Mouse (Mus musculus) layer of hippocampus, postnatal 25 days (tissue): ENCODE data around the gene D930020B18Rik. TPM values are rescaled to one million over a fixed set of nuclear protein-coding genes. Genes with fewer than 3 reads are reported as not detected.
A peak's percentile ranks its signal among the peaks of the same experiment; 100 is the strongest.

ENCODE experiments used
- DNase-seq, 2 experiments: peaks; one replicate each; pipeline ENCODE4 v3.0.0; 2022; ENCODE audit warnings: mixed read lengths in 2 of 2, low spot score in 1 of 2; ENCODE audit errors: extremely low spot score in 1 of 2
- total RNA-seq, 2 experiments: library from RNA; stranded (reverse); gene quantifications; 2 replicates each; pipeline ENCODE4 v1.2.3; 2021

The D930020B18Rik gene
- total RNA-seq, 2 experiments from 2014 or later, result 0.27 to 0.52 TPM

- DNase-seq, result peak in 1 of 2 experiments; percentile 54
These were observed 60.2 kb downstream of the D930020B18Rik start for GRCm38 (mm10) chr10:121701296-121702248.

- no peak for DNase-seq
These were observed 62.2 kb downstream of the D930020B18Rik start for GRCm38 (mm10) chr10:121703619-121704018.

GRCm38 (mm10) chr10:121704871-121705270 lies 63.5 kb downstream of the D930020B18Rik start:
- no peak for DNase-seq

DNA sequence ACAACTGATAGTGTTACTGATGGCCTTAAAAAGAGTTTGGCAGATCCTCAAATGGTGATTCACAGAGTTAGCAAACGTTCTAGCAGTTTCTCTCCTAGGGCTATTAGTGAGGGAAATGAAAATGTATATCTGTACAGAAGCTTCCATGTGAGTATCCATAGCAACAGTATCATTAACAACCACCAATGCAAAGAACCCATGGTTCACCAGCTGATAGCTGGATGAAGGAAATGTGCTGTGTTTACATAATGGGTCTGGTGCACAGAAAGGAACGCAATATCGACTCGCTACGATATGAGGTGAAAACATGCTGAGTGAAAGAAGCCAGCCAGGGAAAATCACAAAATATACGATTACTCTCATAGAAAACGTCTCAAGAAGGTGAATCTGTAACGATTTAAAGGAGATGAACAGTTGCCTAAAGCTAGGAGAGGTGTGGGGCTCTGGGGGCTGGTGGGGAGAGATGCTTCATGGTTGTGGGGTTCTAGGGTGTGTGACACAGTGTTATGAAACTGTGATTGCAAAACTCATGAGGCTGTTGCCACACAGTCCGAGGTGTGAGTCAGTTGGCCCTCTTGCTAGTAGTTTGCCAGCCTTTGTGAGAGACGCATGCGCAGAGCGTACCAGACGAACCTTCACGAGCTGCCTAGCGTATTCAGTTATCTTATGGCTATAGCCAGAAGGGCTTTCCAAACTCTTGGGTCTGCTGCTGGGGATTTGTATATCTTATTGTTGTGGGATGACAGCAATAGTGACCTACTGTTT lies 64.2 kb downstream of the D930020B18Rik start:
- no peak for DNase-seq

DNA sequence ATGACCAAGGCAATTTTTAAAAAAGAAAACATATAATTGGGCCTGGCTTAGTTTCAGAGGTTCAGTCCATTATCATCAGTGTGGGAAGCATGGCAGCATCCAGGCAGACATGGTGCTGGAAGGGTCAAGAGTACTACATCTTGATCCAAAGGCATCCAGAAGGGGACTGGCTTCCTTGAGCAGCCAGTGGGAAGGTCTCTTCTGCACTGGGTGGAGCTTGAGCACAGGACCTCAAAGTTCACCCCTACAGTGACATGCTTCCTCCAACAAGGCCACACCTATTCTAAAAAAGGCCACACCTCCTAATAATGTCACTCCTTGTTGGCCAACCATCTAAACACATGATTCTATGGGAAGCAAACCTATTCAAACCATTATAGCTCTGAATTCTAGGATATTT lies 75.5 kb downstream of the D930020B18Rik start:
- no peak for DNase-seq

DNA sequence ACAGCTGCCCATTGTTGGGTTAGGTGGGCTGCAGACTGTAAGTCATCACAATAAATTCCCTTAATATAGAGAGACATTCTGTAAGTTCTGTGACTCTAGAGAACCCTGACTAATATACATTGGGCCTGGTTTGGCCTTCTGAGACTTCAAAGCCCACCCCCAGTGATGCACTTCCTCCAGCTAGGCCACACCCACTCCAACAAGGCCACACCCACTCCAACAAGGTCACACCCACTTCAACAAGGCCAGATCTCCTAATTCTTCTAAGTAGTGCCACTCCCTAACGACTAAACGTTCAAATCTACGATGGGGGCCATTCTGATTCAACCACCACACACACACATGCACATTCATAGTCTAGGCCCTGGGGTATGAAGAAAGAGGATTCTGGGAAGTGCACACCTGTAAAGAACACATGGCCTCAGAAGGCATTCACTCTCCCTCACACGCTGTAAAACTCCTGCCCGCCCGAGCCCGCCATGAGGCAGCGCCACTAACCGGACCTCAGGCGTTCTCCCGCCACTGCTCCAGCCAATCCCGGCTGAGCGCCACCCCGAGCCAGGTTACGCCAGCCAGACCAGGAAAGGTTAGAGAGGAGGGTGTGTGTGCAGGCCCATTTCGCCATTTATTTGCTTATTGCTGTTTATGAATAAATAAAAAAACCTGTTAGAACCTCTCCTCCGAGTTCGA lies 77.7 kb downstream of the D930020B18Rik start:
- DNase-seq, result no peak

DNA sequence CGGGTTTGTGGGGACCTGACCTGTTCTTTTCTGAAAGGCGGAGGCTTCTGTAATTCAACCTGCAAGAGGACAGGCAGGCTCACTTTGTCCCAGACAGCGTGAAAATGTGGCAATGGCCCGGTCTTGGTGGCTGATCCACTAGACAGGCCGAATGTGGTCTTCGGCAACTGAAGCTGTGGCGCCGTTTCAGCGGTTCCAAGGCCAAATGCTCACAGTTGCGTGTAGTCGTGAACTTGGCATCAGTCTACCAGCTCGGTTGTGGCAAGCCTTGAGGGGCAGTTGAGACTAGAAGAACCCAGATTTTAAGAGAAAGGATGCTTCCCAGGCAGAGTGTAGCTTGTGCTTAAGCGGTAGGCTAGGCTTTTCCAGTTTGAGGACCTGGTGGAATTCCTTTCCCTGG lies 79.3 kb downstream of the D930020B18Rik start:
- no peak for DNase-seq

GRCm38 (mm10) chr10:121726505-121726904 lies 85.1 kb downstream of the D930020B18Rik start:
- no peak for DNase-seq

DNA sequence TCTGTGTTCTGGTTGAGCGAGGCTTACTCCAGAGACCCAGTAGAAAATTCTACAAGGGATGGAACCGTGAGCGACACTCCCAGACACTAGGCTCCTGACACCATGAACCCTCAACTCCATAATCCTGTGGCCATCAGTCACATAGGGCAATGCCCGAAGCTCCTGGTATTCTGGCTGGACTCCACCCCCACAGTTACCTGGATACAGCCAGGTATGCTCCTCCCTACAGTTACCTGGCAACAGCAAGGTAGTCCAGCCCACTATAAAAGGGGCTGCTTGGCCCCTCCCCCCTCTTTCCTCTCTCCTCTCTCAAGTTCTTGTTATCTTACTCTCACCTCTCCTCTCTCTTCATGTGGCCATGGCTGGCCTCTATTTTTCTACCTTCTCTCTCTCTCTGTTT lies 85.8 kb downstream of the D930020B18Rik start:
- DNase-seq, result no peak

DNA sequence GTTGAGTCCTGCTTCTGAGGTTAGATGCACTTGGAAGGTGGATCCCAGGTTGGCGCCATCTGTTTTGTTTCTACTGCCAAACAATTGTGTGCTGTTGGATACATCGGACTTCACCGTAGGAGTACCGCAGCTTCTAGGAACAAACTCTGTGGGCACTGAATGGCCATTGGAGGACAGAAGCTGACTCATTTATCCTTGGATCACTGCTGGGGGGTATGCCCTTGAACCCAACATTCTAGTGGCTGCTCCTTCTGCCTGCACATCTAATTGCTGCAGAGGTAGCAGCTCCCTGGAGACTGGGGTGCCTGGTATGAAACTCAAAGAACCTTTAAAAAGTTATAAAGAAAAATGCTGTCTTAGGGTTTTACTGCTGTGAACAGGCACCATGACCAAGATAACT lies 86.8 kb downstream of the D930020B18Rik start:
- no peak for DNase-seq

GRCm38 (mm10) chr10:121731048-121731725 lies 89.8 kb downstream of the D930020B18Rik start:
- DNase-seq, result no peak

- no peak for DNase-seq
These were observed 91.2 kb downstream of the D930020B18Rik start for GRCm38 (mm10) chr10:121732542-121732941.

DNA sequence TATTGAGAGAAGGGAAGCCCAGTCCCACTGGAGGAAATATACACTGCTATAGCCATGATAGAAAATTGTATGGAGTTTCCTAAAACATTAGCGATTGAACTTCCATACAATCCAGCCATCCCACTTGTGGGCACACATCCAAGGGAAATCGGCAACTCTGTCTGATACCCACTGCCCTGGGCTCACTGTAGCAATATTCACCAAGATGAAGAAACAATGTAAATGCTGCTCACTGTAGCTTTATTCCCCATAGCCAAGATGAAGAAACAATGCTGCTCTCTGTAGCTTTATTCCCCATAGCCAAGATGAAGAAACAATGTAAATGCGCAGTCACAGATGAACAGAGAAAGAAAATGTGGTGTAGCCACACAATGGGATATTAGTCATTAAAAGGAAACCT lies 95.9 kb downstream of the D930020B18Rik start:
- DNase-seq, result no peak

GRCm38 (mm10) chr10:121739548-121740505 lies 98.4 kb downstream of the D930020B18Rik start, which contains the start of gene BC048403:
TSS of gene BC048403 (plus strand) at chr10:121739937.
- peak; percentile 80 to 88 for DNase-seq

DNA sequence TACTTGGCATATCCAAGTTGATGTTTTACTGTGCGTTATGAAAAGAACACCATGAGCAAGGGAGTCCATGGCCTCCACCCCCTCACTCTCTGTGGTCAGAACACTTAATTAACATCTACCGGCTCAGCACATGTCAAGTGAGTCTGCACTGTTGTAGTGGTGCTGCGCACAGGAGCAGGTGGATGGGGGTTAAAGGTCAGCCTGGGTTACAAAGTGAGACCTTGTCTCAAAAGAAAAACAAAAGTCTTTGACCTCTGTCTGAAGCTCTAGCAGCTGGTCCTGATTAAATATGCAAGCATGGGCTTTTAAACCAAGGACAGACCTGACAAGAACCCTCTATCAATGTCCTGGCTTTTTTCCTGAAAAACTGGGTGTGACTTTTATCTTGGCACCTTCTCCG lies 100.9 kb downstream of the D930020B18Rik start:
- no peak for DNase-seq
